Mouse (Mus musculus): Measurements from ENCODE around the gene Coq10a.

- TF ChIP-seq CTCF (IDR thresholded peaks at IDR 0.05; ENCODE audit: low read depth) (no peak), EP300 (IDR thresholded peaks at IDR 0.05; ENCODE audit: low read depth) (no peak)
Observed at GRCm38 (mm10) chr10:128347541-128347940, 21.3 kb downstream of the Coq10a start.
